Mouse (Mus musculus) G1E (cell line): ENCODE results near the gene B3gnt9.

ENCODE experiments used
- CTCF ChIP-seq: IDR thresholded peaks from 2 replicates; pipeline ENCODE4 v1.5.1; 2012; ENCODE audit warnings: low read depth, low read length, inconsistent platforms, mixed read lengths
- POLR2AphosphoS5 ChIP-seq: IDR thresholded peaks from 2 replicates; pipeline ENCODE4 v1.6.1; 2012; ENCODE audit warnings: low read depth, low read length, inconsistent platforms; ENCODE audit not compliant: insufficient replicate concordance

- no peak for TF ChIP-seq CTCF
- no peak for TF ChIP-seq POLR2AphosphoS5
Measured at GRCm38 (mm10) chr8:105298351-105299252, 43.6 kb upstream of the B3gnt9 start.
